Mouse (Mus musculus): Measurements from ENCODE around the gene Lekr1. TPM values are rescaled to one million over a fixed set of nuclear protein-coding genes. Genes with fewer than 3 reads are reported as not detected.

Gene Lekr1
- polyA plus RNA-seq, 1 experiment, result 0.39 TPM

DNA sequence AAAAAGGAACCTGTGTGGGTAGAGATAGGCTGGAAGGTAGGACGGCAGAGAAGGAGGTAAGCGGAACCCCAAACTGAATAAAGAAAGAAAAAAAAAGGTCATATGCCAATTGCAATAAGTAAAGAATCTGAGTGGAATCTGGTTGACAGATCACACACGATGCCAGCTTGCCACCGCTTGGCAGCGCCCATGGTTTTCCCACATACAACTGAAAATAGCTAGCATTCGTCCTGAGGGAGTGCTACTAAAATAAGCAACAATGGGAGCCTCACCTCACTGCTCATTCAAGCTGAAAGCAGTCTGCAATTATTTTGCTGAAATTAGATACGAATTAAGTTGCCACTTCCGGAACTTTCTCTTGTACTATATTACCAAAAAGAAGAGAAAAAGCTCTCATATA is 202.9 kb downstream of the Lekr1 start:
- no peaks in the 10 kb centered on the region for H3K27me3 ChIP-seq (ENCODE audit: control insufficient read depth, insufficient read depth, insufficient read length)
- TF ChIP-seq MAX (IDR thresholded peaks at IDR 0.05), result no peak
- TF ChIP-seq CEBPB (IDR thresholded peaks at IDR 0.05; ENCODE audit: low read depth), result no peak
- no peak for TF ChIP-seq CTCF (IDR thresholded peaks at IDR 0.05; ENCODE audit: control insufficient read depth, insufficient read depth, insufficient read length)
- TF ChIP-seq FOSL1 (IDR thresholded peaks at IDR 0.05; ENCODE audit: insufficient read depth, low read length, poor library complexity, severe bottlenecking), result no peak
- no peak for TF ChIP-seq USF1 (IDR thresholded peaks at IDR 0.05; ENCODE audit: low read depth)
- TF ChIP-seq MYOG (IDR thresholded peaks at IDR 0.05; ENCODE audit: control insufficient read depth, extremely low read depth, insufficient read length), result no peak
- no peak for TF ChIP-seq MYOD1 (IDR thresholded peaks at IDR 0.05; ENCODE audit: control insufficient read depth, insufficient read length, low read depth)
- H3ac ChIP-seq (ENCODE audit: control insufficient read depth, insufficient read length, low read depth), result no peak overlapping the region
- H3K36me3 ChIP-seq (ENCODE audit: control insufficient read depth, insufficient read depth), result no peaks in the 10 kb centered on the region
- H3K79me3 ChIP-seq (ENCODE audit: low read depth), result no peaks in the 10 kb centered on the region
- no peaks in the 10 kb centered on the region for H3K79me2 ChIP-seq (ENCODE audit: control insufficient read depth, insufficient read depth)
- H3K4me3 ChIP-seq (ENCODE audit: insufficient read depth, poor library complexity, severe bottlenecking), result no peak overlapping the region

DNA sequence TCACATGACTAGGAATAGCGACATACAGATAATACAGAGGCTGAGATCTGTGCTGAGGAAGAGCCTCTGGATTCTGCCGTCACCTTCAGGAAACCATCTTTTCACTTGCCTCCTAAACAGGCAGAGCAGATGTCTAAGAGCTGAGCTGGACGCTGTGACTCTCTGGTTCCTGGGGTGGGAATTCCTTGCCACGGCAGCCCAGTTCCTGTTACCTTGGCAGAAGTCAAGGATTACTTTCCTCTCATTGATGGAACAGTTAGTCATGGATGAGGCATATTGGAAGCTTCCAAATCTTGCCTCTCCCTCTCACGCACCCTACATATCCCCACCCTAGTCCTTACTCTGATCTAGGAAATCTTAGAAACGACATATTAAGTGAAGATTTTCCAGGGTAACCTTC is 203.7 kb downstream of the Lekr1 start:
- no peaks in the 10 kb centered on the region for H3K36me3 ChIP-seq (ENCODE audit: control insufficient read depth, insufficient read depth)
- H3ac ChIP-seq (ENCODE audit: control insufficient read depth, insufficient read length, low read depth), result no peak overlapping the region
- no peak overlapping the region for H3K4me3 ChIP-seq (ENCODE audit: insufficient read depth, poor library complexity, severe bottlenecking)
- H3K27me3 ChIP-seq (ENCODE audit: control insufficient read depth, insufficient read depth, insufficient read length), result no peaks in the 10 kb centered on the region
- H3K79me3 ChIP-seq (ENCODE audit: low read depth), result no peaks in the 10 kb centered on the region
- H3K79me2 ChIP-seq (ENCODE audit: control insufficient read depth, insufficient read depth), result no peaks in the 10 kb centered on the region
- no peak for TF ChIP-seq MAX (IDR thresholded peaks at IDR 0.05)
- TF ChIP-seq MYOD1 (IDR thresholded peaks at IDR 0.05; ENCODE audit: control insufficient read depth, insufficient read length, low read depth), result no peak
- no peak for TF ChIP-seq USF1 (IDR thresholded peaks at IDR 0.05; ENCODE audit: low read depth)
- TF ChIP-seq FOSL1 (IDR thresholded peaks at IDR 0.05; ENCODE audit: insufficient read depth, low read length, poor library complexity, severe bottlenecking), result no peak
- no peak for TF ChIP-seq CEBPB (IDR thresholded peaks at IDR 0.05; ENCODE audit: low read depth)
- TF ChIP-seq CTCF (IDR thresholded peaks at IDR 0.05; ENCODE audit: control insufficient read depth, insufficient read depth, insufficient read length), result no peak
- no peak for TF ChIP-seq MYOG (IDR thresholded peaks at IDR 0.05; ENCODE audit: control insufficient read depth, extremely low read depth, insufficient read length)

- no peaks in the 10 kb centered on the region for H3K79me3 ChIP-seq (ENCODE audit: low read depth)
- no peaks in the 10 kb centered on the region for H3K36me3 ChIP-seq (ENCODE audit: control insufficient read depth, insufficient read depth)
- no peak overlapping the region for H3ac ChIP-seq (ENCODE audit: control insufficient read depth, insufficient read length, low read depth)
- no peak overlapping the region for H3K4me3 ChIP-seq (ENCODE audit: insufficient read depth, poor library complexity, severe bottlenecking)
- H3K79me2 ChIP-seq (ENCODE audit: control insufficient read depth, insufficient read depth), result no peaks in the 10 kb centered on the region
- TF ChIP-seq MYOD1 (IDR thresholded peaks at IDR 0.05; ENCODE audit: control insufficient read depth, insufficient read length, low read depth), result no peak
- no peak for TF ChIP-seq MYOG (IDR thresholded peaks at IDR 0.05; ENCODE audit: control insufficient read depth, extremely low read depth, insufficient read length)
- TF ChIP-seq CTCF (IDR thresholded peaks at IDR 0.05; ENCODE audit: control insufficient read depth, insufficient read depth, insufficient read length), result no peak
- no peak for TF ChIP-seq USF1 (IDR thresholded peaks at IDR 0.05; ENCODE audit: low read depth)
- no peak for TF ChIP-seq FOSL1 (IDR thresholded peaks at IDR 0.05; ENCODE audit: insufficient read depth, low read length, poor library complexity, severe bottlenecking)
- TF ChIP-seq CEBPB (IDR thresholded peaks at IDR 0.05; ENCODE audit: low read depth), result no peak
- TF ChIP-seq MAX (IDR thresholded peaks at IDR 0.05), result no peak
- H3K27me3 ChIP-seq (ENCODE audit: control insufficient read depth, insufficient read depth, insufficient read length), result no peaks in the 10 kb centered on the region
These were observed 205.2 kb downstream of the Lekr1 start for GRCm38 (mm10) chr3:65871188-65871603.

DNA sequence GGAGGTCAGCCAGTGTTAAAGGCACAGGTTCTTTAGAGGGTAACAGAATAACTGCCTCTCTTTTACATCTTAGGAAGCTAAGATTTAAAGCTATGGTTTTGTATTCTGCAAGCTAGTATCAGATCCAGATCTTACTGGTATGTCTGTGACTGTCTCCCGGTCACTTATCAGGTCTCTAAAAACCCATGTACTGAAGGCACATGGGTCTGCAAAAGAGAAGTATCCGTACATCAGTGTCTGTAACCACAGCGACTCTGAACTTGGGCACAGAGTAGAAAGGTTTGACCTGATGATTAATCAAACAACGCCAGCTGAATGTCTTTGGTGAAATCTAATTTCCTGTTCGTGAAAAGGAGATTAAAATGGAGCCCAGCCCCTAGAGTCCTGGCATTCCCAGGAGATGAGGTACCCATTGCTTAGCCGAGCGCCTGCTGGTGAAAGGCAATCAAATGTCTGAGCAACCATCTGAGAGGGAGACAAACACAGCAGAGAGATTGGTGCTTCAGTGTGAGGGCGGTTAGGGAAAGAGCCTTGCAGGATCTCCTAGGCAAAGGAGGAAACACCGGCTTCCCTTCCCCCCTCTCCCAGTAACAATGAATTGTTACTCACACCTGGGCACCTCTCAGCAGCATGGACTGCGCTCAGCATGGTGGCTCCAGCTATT is 205.7 kb downstream of the Lekr1 start:
- TF ChIP-seq CEBPB (IDR thresholded peaks at IDR 0.05; ENCODE audit: low read depth) (no peak), CTCF (IDR thresholded peaks at IDR 0.05; ENCODE audit: control insufficient read depth, insufficient read depth, insufficient read length) (no peak), MAX (IDR thresholded peaks at IDR 0.05) (no peak)
- Histone ChIP-seq H3K27me3 (ENCODE audit: control insufficient read depth, insufficient read depth, insufficient read length) (no peaks in the 10 kb centered on the region), H3ac (ENCODE audit: control insufficient read depth, insufficient read length, low read depth) (no peak overlapping the region), H3K79me3 (ENCODE audit: low read depth) (no peaks in the 10 kb centered on the region), H3K36me3 (ENCODE audit: control insufficient read depth, insufficient read depth) (no peaks in the 10 kb centered on the region), H3K4me3 (ENCODE audit: insufficient read depth, poor library complexity, severe bottlenecking) (no peak overlapping the region), H3K79me2 (ENCODE audit: control insufficient read depth, insufficient read depth) (no peaks in the 10 kb centered on the region)

DNA sequence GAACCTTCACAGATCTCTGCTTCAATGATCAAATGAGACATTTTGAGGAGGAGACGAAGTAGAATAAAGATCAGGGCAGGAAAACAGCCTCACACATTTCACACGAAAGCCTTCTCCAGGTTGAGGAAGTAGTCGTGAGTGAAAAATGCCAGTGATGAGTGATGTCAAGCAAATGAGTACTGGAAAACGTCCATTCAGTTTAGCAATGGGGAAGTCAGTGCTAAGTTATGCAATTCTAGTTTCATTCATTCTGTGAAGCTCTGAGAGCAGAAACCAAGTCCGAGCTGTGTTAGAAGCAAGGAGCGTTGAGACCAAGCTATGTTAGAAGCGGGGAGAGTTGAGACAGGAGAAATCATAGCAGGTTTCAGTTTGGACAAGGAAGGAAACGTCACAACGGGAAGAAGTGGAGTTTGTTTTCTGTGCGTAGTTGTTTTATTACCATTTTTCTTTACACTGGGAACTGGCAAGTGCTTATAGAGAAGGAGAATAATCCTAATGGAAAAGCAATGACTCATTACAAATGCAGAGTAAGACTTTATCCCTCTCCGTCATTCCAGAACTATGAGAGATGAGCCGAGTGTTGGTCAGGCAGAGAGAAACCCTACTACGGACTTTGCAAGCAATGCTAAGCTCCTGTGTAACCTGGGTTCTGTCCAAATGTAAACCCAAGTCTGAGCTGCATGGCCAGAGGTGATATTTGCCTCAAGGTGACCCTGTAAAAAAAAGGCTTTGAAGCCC is 207.2 kb downstream of the Lekr1 start:
- H3K79me3 ChIP-seq (ENCODE audit: low read depth), result no peaks in the 10 kb centered on the region
- H3K4me3 ChIP-seq (ENCODE audit: insufficient read depth, poor library complexity, severe bottlenecking), result no peak overlapping the region
- no peaks in the 10 kb centered on the region for H3K36me3 ChIP-seq (ENCODE audit: control insufficient read depth, insufficient read depth)
- no peaks in the 10 kb centered on the region for H3K27me3 ChIP-seq (ENCODE audit: control insufficient read depth, insufficient read depth, insufficient read length)
- TF ChIP-seq FOSL1 (IDR thresholded peaks at IDR 0.05; ENCODE audit: insufficient read depth, low read length, poor library complexity, severe bottlenecking) (no peak), MYOD1 (IDR thresholded peaks at IDR 0.05; ENCODE audit: control insufficient read depth, insufficient read length, low read depth) (no peak), USF1 (IDR thresholded peaks at IDR 0.05; ENCODE audit: low read depth) (no peak), MAX (IDR thresholded peaks at IDR 0.05) (no peak), CTCF (IDR thresholded peaks at IDR 0.05; ENCODE audit: control insufficient read depth, insufficient read depth, insufficient read length) (no peak), CEBPB (IDR thresholded peaks at IDR 0.05; ENCODE audit: low read depth) (peak; percentile 52)
- H3K79me2 ChIP-seq (ENCODE audit: control insufficient read depth, insufficient read depth), result no peaks in the 10 kb centered on the region
- H3ac ChIP-seq (ENCODE audit: control insufficient read depth, insufficient read length, low read depth), result no peak overlapping the region

Small RNA genes lying within 50 kb of the gene (microRNA-seq; reads per million reads assigned to microRNA genes)
- 0.96 reads per million, percentile 20 among the genes with 10 or more reads in this experiment for gene Mir8120 (ENCODE audit: borderline microRNAs expressed)

Other genes starting within 250 kb of the Lekr1 start
- 2.9 TPM for gene Tiparp, start 137.8 kb upstream of the Lekr1 start, polyA plus RNA-seq (2012; fragmentation: generic; extraction: Trizol)

Data from C2C12 (cell line).